Mouse (Mus musculus): ENCODE results near the gene Hs1bp3.

Gene Hs1bp3

GRCm38 (mm10) chr12:8381940-8382339, 68.7 kb downstream of the Hs1bp3 start:
- Histone ChIP-seq H3K4me3 (replicated peaks; ENCODE audit: low read length) (no peak overlapping the region), H3K36me3 (ENCODE audit: insufficient read depth, low read length) (no peaks in the 10 kb centered on the region), H3K4me1 (replicated peaks; ENCODE audit: low read depth, low read length) (no peaks in the 10 kb centered on the region), H3K9me3 (ENCODE audit: low read length) (no peaks in the 10 kb centered on the region), H3K27me3 (ENCODE audit: insufficient read depth, low read length) (peaks cover 9% of the 10 kb centered on the region; the same call in 1 of the 2 replicates)
- no peak for TF ChIP-seq POU5F1 (IDR thresholded peaks at IDR 0.05; ENCODE audit: borderline replicate concordance, low read length)
- TF ChIP-seq CTCF (conservative IDR thresholded peaks at IDR 0.05; ENCODE audit: low read length) = no peak
- TF ChIP-seq NANOG (IDR thresholded peaks at IDR 0.05; ENCODE audit: borderline replicate concordance, low read length) = no peak

- H3K9me3 ChIP-seq (ENCODE audit: low read length) = no peaks in the 10 kb centered on the region
- no peak overlapping the region for H3K4me3 ChIP-seq (replicated peaks; ENCODE audit: low read length)
- no peaks in the 10 kb centered on the region for H3K4me1 ChIP-seq (replicated peaks; ENCODE audit: low read depth, low read length)
- TF ChIP-seq POU5F1 (IDR thresholded peaks at IDR 0.05; ENCODE audit: borderline replicate concordance, low read length) = no peak
- TF ChIP-seq CTCF (conservative IDR thresholded peaks at IDR 0.05; ENCODE audit: low read length) = no peak
- TF ChIP-seq NANOG (IDR thresholded peaks at IDR 0.05; ENCODE audit: borderline replicate concordance, low read length) = no peak
- H3K27me3 ChIP-seq (ENCODE audit: insufficient read depth, low read length) = peaks cover 9% of the 10 kb centered on the region; the same call in 1 of the 2 replicates
- no peaks in the 10 kb centered on the region for H3K36me3 ChIP-seq (ENCODE audit: insufficient read depth, low read length)
These were observed 70.6 kb downstream of the Hs1bp3 start for GRCm38 (mm10) chr12:8383822-8384221.

GRCm38 (mm10) chr12:8386451-8387011, 73.3 kb downstream of the Hs1bp3 start:
- Histone ChIP-seq H3K4me1 (replicated peaks; ENCODE audit: low read depth, low read length) (no peaks in the 10 kb centered on the region), H3K4me3 (replicated peaks; ENCODE audit: low read length) (no peak overlapping the region), H3K36me3 (ENCODE audit: insufficient read depth, low read length) (no peaks in the 10 kb centered on the region), H3K9me3 (ENCODE audit: low read length) (no peaks in the 10 kb centered on the region), H3K27me3 (ENCODE audit: insufficient read depth, low read length) (peaks cover 9% of the 10 kb centered on the region; the same call in 1 of the 2 replicates)
- no peak for TF ChIP-seq NANOG (IDR thresholded peaks at IDR 0.05; ENCODE audit: borderline replicate concordance, low read length)
- TF ChIP-seq POU5F1 (IDR thresholded peaks at IDR 0.05; ENCODE audit: borderline replicate concordance, low read length) = no peak
- no peak for TF ChIP-seq CTCF (conservative IDR thresholded peaks at IDR 0.05; ENCODE audit: low read length)

- Histone ChIP-seq H3K27me3 (ENCODE audit: insufficient read depth, low read length) (peaks cover 7% of the 10 kb centered on the region; the same call in 1 of the 2 replicates), H3K4me3 (replicated peaks; ENCODE audit: low read length) (no peak overlapping the region), H3K9me3 (ENCODE audit: low read length) (no peaks in the 10 kb centered on the region), H3K36me3 (ENCODE audit: insufficient read depth, low read length) (no peaks in the 10 kb centered on the region), H3K4me1 (replicated peaks; ENCODE audit: low read depth, low read length) (no peaks in the 10 kb centered on the region)
- no peak for TF ChIP-seq CTCF (conservative IDR thresholded peaks at IDR 0.05; ENCODE audit: low read length)
- no peak for TF ChIP-seq POU5F1 (IDR thresholded peaks at IDR 0.05; ENCODE audit: borderline replicate concordance, low read length)
These were observed 74.0 kb downstream of the Hs1bp3 start for GRCm38 (mm10) chr12:8387281-8387680.

- no peaks in the 10 kb centered on the region for H3K9me3 ChIP-seq (ENCODE audit: low read length)
- H3K36me3 ChIP-seq (ENCODE audit: insufficient read depth, low read length) = no peaks in the 10 kb centered on the region
- H3K27me3 ChIP-seq (ENCODE audit: insufficient read depth, low read length) = peaks cover 4% of the 10 kb centered on the region; the same call in 1 of the 2 replicates
- TF ChIP-seq NANOG (IDR thresholded peaks at IDR 0.05; ENCODE audit: borderline replicate concordance, low read length) (no peak), CTCF (conservative IDR thresholded peaks at IDR 0.05; ENCODE audit: low read length) (no peak), POU5F1 (IDR thresholded peaks at IDR 0.05; ENCODE audit: borderline replicate concordance, low read length) (no peak)
- no peaks in the 10 kb centered on the region for H3K4me1 ChIP-seq (replicated peaks; ENCODE audit: low read depth, low read length)
- no peak overlapping the region for H3K4me3 ChIP-seq (replicated peaks; ENCODE audit: low read length)
These were observed 75.5 kb downstream of the Hs1bp3 start for GRCm38 (mm10) chr12:8388529-8389414.

- no peaks in the 10 kb centered on the region for H3K9me3 ChIP-seq (ENCODE audit: low read length)
- no peaks in the 10 kb centered on the region for H3K36me3 ChIP-seq (ENCODE audit: insufficient read depth, low read length)
- H3K27me3 ChIP-seq (ENCODE audit: insufficient read depth, low read length) = no peaks in the 10 kb centered on the region
- no peaks in the 10 kb centered on the region for H3K4me1 ChIP-seq (replicated peaks; ENCODE audit: low read depth, low read length)
- H3K4me3 ChIP-seq (replicated peaks; ENCODE audit: low read length) = no peak overlapping the region
- TF ChIP-seq CTCF (conservative IDR thresholded peaks at IDR 0.05; ENCODE audit: low read length) (no peak), NANOG (IDR thresholded peaks at IDR 0.05; ENCODE audit: borderline replicate concordance, low read length) (no peak), POU5F1 (IDR thresholded peaks at IDR 0.05; ENCODE audit: borderline replicate concordance, low read length) (no peak)
These were observed 80.0 kb downstream of the Hs1bp3 start for GRCm38 (mm10) chr12:8393226-8393625.
